Mouse (Mus musculus) forebrain, embryonic 15.5 days (tissue): ENCODE measurements around the gene Sema3b. TPM values are rescaled to one million over a fixed set of nuclear protein-coding genes. Genes with fewer than 3 reads are reported as not detected.

Source experiments
- ATAC-seq: fragments of 200-750 bp; cut with Nextera tagmentation; replicated peaks from 2 replicates; pipeline ENCODE4 v1.8.0; 2017; ENCODE audit warnings: mild to moderate bottlenecking, moderate TSS enrichment, moderate library complexity
- H3K27ac ChIP-seq: fragments of 300-500 bp; sonication (generic); replicated peaks from 2 replicates; pipeline ENCODE4 v1.5.1; 2015; ENCODE audit warnings: mild to moderate bottlenecking, inconsistent platforms
- H3K27me3 ChIP-seq: fragments of 300-500 bp; sonication (generic); 2 replicates; pipeline ENCODE4 v1.6.1; 2015; ENCODE audit warnings: inconsistent platforms
- H3K36me3 ChIP-seq: fragments of 300-500 bp; sonication (generic); 2 replicates; pipeline ENCODE4 v1.6.1; 2015; ENCODE audit warnings: mild to moderate bottlenecking, inconsistent platforms
- H3K4me1 ChIP-seq: fragments of 300-500 bp; sonication (generic); 2 replicates; pipeline ENCODE4 v1.6.1; 2015; ENCODE audit warnings: inconsistent platforms
- H3K4me2 ChIP-seq: fragments of 300-500 bp; sonication (generic); replicated peaks from 2 replicates; pipeline ENCODE4 v1.6.1; 2015; ENCODE audit warnings: mild to moderate bottlenecking, inconsistent platforms
- H3K4me3 ChIP-seq: fragments of 300-500 bp; sonication (generic); 2 replicates; pipeline ENCODE4 v1.5.1; 2015; ENCODE audit warnings: mild to moderate bottlenecking, inconsistent platforms
- H3K9ac ChIP-seq: fragments of 300-500 bp; sonication (generic); replicated peaks from 2 replicates; pipeline ENCODE4 v1.6.1; 2015; ENCODE audit warnings: mild to moderate bottlenecking, inconsistent platforms
- H3K9me3 ChIP-seq: fragments of 300-500 bp; sonication (generic); 2 replicates; pipeline ENCODE4 v1.6.1; 2016; ENCODE audit warnings: inconsistent platforms
- WGBS: fragments of 180-500 bp; shearing (Covaris S2); methylation state at CpG from one replicate; pipeline ENCODE4 v1.1.7; 2015; ENCODE audit warnings: mixed read lengths; 5-methylcytosine and 5-hydroxymethylcytosine counted together
- polyA plus RNA-seq: library from polyadenylated mRNA; unstranded; fragments of >200 nt; fragmentation: Nextera tagmentation; extraction: Ambion mirVana; gene quantifications from 2 replicates; pipeline ENCODE4 v1.2.1, GENCODE M21; 2015

Gene Sema3b
- polyA plus RNA-seq, 1 experiment from 2014 or later = 2.8 TPM

DNA sequence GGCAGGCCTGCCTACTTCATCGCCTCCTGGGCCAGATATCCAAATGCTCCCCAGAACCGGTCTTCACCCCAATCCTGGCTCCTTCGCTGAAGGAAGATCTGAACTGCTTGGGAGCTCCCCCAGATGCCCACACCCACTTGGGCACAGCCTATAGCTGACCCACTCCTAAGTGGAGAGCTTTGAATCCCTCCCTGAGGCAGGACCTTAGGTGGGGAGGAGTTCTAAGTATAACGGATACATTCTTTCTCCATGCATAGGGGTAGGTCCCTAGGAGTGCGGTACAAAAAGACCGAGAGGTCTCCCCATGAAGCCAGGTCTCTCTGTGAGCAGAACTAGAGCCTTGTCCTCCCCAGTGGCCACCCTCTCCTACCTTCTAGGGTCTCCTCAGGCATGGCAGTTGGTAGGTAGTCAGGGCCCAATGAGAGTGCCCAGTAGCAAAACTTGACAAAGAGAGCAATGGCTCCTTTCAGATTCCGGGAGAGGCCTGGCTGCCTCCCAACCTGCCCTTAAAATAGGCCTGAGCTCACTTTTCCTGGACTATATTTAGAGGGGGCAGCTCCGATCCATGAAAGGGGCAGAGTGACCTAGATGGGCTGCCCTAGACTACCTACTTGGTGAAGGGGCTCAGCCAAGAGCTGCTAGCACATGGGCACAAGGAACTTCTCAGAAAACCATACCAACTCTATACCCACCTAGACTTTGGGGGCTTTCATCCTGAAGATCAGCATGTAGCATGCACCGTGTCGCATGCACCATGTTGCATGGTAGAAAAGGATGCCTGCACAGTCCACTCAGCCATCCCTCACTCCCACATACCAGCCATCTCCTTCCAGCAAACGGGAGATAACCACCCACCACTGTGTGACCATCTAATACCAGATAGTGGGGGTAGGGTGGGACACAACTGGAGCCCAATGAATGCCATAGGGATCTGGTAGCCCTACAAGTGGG lies 12.1 kb downstream of the Sema3b start:
- Histone ChIP-seq H3K9ac (no peak overlapping the region), H3K4me1 (no peaks in the 10 kb centered on the region), H3K36me3 (peaks cover 13% of the 10 kb centered on the region; the same call in 1 of the 2 replicates), H3K27ac (no peak overlapping the region), H3K4me2 (no peak overlapping the region), H3K4me3 (no peak overlapping the region), H3K9me3 (no peaks in the 10 kb centered on the region), H3K27me3 (no peaks in the 10 kb centered on the region)
- ATAC-seq = no peak
- WGBS = 91% methylated on average over 11 of the region's 11 CpGs

GRCm38 (mm10) chr9:107594281-107595062 lies 14.6 kb downstream of the Sema3b start:
- Histone ChIP-seq H3K27ac (no peak overlapping the region), H3K27me3 (no peaks in the 10 kb centered on the region), H3K9ac (no peak overlapping the region), H3K4me1 (no peaks in the 10 kb centered on the region), H3K36me3 (peaks cover 24% of the 10 kb centered on the region; the same call in 1 of the 2 replicates), H3K4me2 (no peak overlapping the region), H3K9me3 (no peaks in the 10 kb centered on the region), H3K4me3 (no peak overlapping the region)
- 69% methylated on average over 8 of the region's 8 CpGs for WGBS
- ATAC-seq = no peak

DNA sequence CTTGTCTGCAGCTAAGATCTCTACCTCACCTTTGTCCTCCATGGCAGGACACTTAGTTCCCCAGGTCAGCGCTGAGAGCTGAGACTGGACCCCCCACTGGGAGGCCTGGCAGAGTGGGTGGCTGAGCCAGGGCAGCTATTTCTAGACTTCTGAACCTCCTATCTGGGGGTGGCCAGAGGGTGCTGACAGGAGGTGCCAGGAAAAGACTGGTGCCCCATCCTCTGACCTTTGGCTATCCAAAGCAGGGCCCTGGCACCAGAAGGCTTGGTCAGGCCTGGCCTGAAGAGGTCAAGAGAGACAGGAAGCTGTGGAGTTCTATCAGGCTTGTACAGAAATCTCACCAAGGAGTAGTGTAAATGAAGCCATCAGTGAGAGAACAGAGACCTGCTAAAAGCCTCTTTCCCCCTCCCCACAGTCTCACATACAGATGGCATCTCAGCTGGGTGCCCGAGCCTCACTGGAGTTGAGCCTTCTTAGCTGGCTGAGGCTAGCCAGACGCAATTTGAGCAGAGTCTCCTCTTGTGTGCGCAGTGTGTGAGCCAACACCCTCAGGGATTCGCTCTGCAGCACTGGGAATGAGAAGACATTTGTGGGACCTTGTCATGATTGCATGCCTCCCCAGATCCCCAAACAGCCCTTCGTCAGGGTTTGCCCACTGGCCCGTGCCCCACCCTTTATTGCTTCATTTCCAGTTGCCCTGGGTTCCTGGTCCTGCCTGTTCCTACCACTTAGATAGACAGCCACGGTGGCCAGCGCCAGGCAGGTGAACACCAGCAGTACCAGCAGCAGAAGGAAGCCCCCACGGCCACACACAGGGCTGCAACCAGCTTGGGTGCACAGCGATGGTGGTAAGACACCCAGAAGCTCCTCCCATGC lies 15.7 kb downstream of the Sema3b start:
- Histone ChIP-seq H3K4me3 (no peak overlapping the region), H3K9ac (no peak overlapping the region), H3K4me2 (no peak overlapping the region), H3K27ac (0 out of 2 replicates have a peak overlapping the region, but pooled peaks have one; percentile 37), H3K9me3 (no peaks in the 10 kb centered on the region), H3K36me3 (peaks cover 24% of the 10 kb centered on the region; the same call in 1 of the 2 replicates), H3K27me3 (no peaks in the 10 kb centered on the region), H3K4me1 (peaks cover 5% of the 10 kb centered on the region)
- WGBS = 83% methylated on average over 11 of the region's 11 CpGs
- ATAC-seq = no peak

- H3K27me3 ChIP-seq = no peaks in the 10 kb centered on the region
- H3K9ac ChIP-seq = no peak overlapping the region
- H3K4me1 ChIP-seq = peaks cover 13% of the 10 kb centered on the region
- no peaks in the 10 kb centered on the region for H3K9me3 ChIP-seq
- ATAC-seq = no peak
- WGBS = 92% methylated on average over 6 of the region's 6 CpGs
- no peak overlapping the region for H3K4me3 ChIP-seq
- no peak overlapping the region for H3K4me2 ChIP-seq
- no peak overlapping the region for H3K27ac ChIP-seq
- peaks cover 24% of the 10 kb centered on the region; the same call in 1 of the 2 replicates for H3K36me3 ChIP-seq
Observed at GRCm38 (mm10) chr9:107590773-107591060, 18.3 kb downstream of the Sema3b start.

DNA sequence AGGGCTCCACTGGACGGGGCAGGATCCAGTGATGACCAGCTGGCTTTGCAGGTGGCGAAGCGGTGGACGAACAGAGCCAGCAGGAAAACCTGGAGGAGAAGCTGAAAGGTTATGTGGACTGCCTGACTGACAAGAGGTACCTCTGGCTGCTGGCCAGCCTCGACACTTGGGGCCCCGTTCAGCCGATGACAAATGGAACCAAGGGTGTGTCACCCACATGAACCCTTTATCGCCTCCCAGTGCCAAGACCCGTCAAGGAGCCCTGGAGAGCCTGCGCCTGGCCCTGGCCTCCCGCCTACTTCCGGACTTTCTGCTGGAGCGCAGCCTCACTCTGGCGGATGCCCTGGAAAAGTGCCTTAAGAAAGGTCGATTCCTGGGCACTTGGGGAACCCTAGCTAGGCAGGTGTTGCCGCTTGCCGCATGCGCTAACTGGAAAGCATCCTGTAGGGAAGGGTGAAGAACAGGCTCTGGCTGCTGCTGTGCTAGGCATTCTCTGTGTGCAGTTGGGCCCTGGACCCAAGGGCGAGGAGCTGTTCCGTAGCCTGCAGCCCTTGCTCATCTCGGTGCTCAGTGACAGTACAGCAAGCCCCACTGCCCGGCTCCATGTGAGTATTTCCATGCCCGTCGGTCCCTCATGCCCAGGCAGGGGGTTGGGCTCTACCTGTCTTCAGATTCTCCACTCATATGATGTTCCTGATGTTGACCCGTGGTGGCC lies 18.8 kb downstream of the Sema3b start:
- H3K9me3 ChIP-seq = no peaks in the 10 kb centered on the region
- peaks cover 13% of the 10 kb centered on the region for H3K4me1 ChIP-seq
- H3K4me2 ChIP-seq = no peak overlapping the region
- no peak for ATAC-seq
- peaks cover 24% of the 10 kb centered on the region; the same call in 1 of the 2 replicates for H3K36me3 ChIP-seq
- H3K9ac ChIP-seq = no peak overlapping the region
- 90% methylated on average over 25 of the region's 25 CpGs for WGBS
- no peak overlapping the region for H3K4me3 ChIP-seq
- H3K27ac ChIP-seq = no peak overlapping the region
- no peaks in the 10 kb centered on the region for H3K27me3 ChIP-seq

DNA sequence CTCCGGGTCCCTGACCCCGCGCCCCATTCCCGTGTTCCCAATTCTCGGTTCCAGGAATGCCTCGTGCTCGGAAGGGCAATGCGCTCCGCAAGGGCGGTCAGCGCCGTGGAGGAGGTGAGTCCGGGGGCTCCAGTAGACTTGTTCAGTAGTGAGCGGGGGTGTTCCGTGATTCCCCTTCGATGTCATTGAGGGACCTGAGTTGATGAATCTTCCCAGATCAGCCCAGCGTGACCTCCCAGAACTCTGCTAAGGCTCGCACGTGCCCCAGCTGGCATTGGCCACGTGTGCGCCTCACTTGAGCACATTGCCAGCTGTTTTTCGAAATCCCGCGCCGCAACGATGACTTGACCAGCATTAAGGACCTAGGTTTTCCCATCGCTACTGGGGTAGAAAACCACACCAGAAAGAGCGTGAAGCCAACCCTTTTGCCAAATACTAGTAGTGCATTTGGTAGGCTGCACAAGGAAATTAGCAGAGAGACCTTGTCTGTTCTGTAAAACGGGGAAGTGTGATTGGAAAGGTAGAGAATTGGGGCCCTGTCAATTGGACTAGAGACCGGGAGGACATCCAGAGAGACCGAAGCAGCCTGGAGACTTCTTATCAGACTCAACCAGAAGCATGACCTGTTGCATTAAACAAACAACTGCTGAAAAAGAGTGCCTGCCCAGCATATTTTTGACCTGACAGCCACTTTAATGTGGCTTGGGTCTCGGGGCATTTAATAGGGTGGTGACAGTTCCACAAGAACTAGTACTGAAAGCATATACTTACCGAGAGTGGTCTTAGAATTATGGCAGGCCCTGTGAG lies 21.0 kb downstream of the Sema3b start:
- Histone ChIP-seq H3K27me3 (no peaks in the 10 kb centered on the region), H3K36me3 (peaks cover 16% of the 10 kb centered on the region; the same call in 1 of the 2 replicates), H3K9me3 (no peaks in the 10 kb centered on the region), H3K4me2 (peak overlapping the region; percentile 90), H3K9ac (peak overlapping the region; percentile 72), H3K4me1 (peaks cover 13% of the 10 kb centered on the region), H3K27ac (no peak overlapping the region), H3K4me3 (peak overlapping the region; percentile 87)
- ATAC-seq = no peak; the same call in 1 of the 2 replicates
- WGBS = 6% methylated on average over 33 of the region's 33 CpGs

GRCm38 (mm10) chr9:107586974-107587832 lies 21.8 kb downstream of the Sema3b start, which contains the start of gene Ifrd2:
TSS of gene Ifrd2 (plus strand) at chr9:107587642.
- Histone ChIP-seq H3K27me3 (no peaks in the 10 kb centered on the region), H3K9ac (peak within 1 kb of the TSS; percentile 72), H3K4me2 (peak within 1 kb of the TSS; percentile 90), H3K36me3 (peaks cover 15% of the 10 kb centered on the region; the same call in 1 of the 2 replicates), H3K4me3 (peak within 1 kb of the TSS; percentile 87), H3K9me3 (no peaks in the 10 kb centered on the region), H3K4me1 (peaks cover 15% of the 10 kb centered on the region), H3K27ac (peak within 1 kb of the TSS; percentile 31; the same call in 1 of the 2 replicates)
- 14% methylated on average over 46 of the region's 46 CpGs for WGBS
- peak; percentile 98 for ATAC-seq

DNA sequence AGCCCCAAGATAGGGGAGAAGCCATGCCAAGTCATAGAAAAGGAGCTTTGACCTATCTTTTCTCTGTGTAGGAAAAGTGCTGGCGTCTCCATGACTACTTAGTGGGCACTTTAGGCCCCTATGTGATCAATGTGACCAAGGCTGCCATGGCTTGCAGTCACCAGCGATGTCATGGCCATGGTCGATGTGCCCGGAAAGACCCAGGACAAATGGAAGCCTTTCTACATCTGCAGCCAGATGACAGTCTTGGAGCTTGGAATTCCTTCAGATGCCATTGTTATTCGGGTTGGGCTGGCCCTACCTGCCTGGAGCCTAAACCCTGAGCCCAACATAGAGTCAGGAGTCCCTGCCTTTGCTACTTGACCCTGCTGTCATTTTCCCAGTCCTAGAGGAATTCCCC lies 22.5 kb downstream of the Sema3b start:
- 90% methylated on average over 5 of the region's 5 CpGs for WGBS
- H3K4me1 ChIP-seq = peaks cover 22% of the 10 kb centered on the region
- H3K27me3 ChIP-seq = no peaks in the 10 kb centered on the region
- H3K9ac ChIP-seq = no peak overlapping the region
- ATAC-seq = no peak
- no peak overlapping the region for H3K27ac ChIP-seq
- H3K9me3 ChIP-seq = no peaks in the 10 kb centered on the region
- H3K4me3 ChIP-seq = no peak overlapping the region
- H3K4me2 ChIP-seq = no peak overlapping the region
- peaks cover 11% of the 10 kb centered on the region; the same call in 1 of the 2 replicates for H3K36me3 ChIP-seq

DNA sequence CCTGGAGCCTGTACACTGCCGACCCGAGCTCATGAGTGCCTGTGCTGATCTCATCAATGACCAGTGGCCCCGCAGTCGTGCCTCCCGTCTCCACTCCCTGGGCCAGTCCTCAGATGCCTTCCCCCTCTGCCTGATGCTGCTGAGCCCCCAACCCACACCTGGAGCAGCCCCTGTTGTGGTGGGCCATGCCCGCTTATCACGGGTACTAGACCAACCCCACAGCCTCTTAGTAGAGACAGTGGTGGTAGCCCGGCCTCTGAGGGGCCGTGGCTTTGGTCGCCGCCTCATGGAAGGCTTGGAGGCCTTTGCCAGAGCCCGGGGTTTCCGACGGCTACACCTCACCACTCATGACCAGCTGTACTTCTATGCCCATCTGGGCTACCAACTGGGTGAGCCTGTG lies 25.9 kb downstream of the Sema3b start:
- H3K4me1 ChIP-seq = peaks cover 37% of the 10 kb centered on the region
- H3K27ac ChIP-seq = no peak overlapping the region

More for the DNA sequence above, 25.9 kb downstream of the Sema3b start:
- Histone ChIP-seq H3K4me3 (no peak overlapping the region), H3K4me2 (no peak overlapping the region), H3K36me3 (no peaks in the 10 kb centered on the region), H3K27me3 (no peaks in the 10 kb centered on the region), H3K9me3 (no peaks in the 10 kb centered on the region), H3K9ac (no peak overlapping the region)
- no peak for ATAC-seq
- WGBS = 91% methylated on average over 14 of the region's 14 CpGs
